Mouse (Mus musculus) C2C12 (cell line): ENCODE measurements around the gene Slc41a2. TPM values are rescaled to one million over a fixed set of nuclear protein-coding genes. Genes with fewer than 3 reads are reported as not detected.
"Not testable (repeated sequence)": the region's sequence is repeated elsewhere in the genome, so short reads cannot be mapped to it uniquely, and the experiment has no call there.

ENCODE experiments used
- H3K27me3 ChIP-seq: one replicate; pipeline ENCODE4 v1.6.1; 2011; ENCODE audit not compliant: control insufficient read depth, insufficient read depth, insufficient read length
- H3K36me3 ChIP-seq: one replicate; pipeline ENCODE4 v1.6.1; 2011; ENCODE audit not compliant: control insufficient read depth, insufficient read depth
- H3K4me3 ChIP-seq: one replicate; pipeline ENCODE4 v1.5.1; 2011; ENCODE audit warnings: mild to moderate bottlenecking, control low read depth; ENCODE audit not compliant: poor library complexity, insufficient read depth, severe bottlenecking
- H3K79me2 ChIP-seq: one replicate; pipeline ENCODE4 v1.6.1; 2011; ENCODE audit not compliant: control insufficient read depth, insufficient read depth
- H3K79me3 ChIP-seq: one replicate; pipeline ENCODE4 v1.6.1; 2011; ENCODE audit warnings: low read depth, control low read depth
- H3ac ChIP-seq: one replicate; pipeline ENCODE3; 2011; ENCODE audit warnings: low read depth; ENCODE audit not compliant: control insufficient read depth, insufficient read length
- CEBPB ChIP-seq: IDR thresholded peaks from one replicate; pipeline ENCODE4 v1.6.1; 2011; ENCODE audit warnings: low read depth, mild to moderate bottlenecking, control low read depth, moderate library complexity
- CTCF ChIP-seq: IDR thresholded peaks from one replicate; pipeline ENCODE4 v1.5.1; 2011; ENCODE audit not compliant: control insufficient read depth, insufficient read depth, insufficient read length
- FOSL1 ChIP-seq: IDR thresholded peaks from one replicate; pipeline ENCODE4 v1.8.0; 2011; ENCODE audit warnings: mild to moderate bottlenecking, low read length; ENCODE audit not compliant: poor library complexity, insufficient read depth, severe bottlenecking
- MAX ChIP-seq: IDR thresholded peaks from one replicate; pipeline ENCODE4 v1.6.1; 2011; ENCODE audit warnings: mild to moderate bottlenecking, control low read depth
- MYOD1 ChIP-seq: IDR thresholded peaks from one replicate; pipeline ENCODE4 v1.6.1; 2011; ENCODE audit warnings: low read depth; ENCODE audit not compliant: control insufficient read depth, insufficient read length
- MYOG ChIP-seq: IDR thresholded peaks from one replicate; pipeline ENCODE4 v1.6.1; 2011; ENCODE audit not compliant: control insufficient read depth, insufficient read length; ENCODE audit errors: extremely low read depth
- USF1 ChIP-seq: IDR thresholded peaks from one replicate; pipeline ENCODE4 v1.6.1; 2011; ENCODE audit warnings: low read depth, mild to moderate bottlenecking, control low read depth, moderate library complexity
- polyA plus RNA-seq: library from polyadenylated mRNA; unstranded; fragments of >200 nt; fragmentation: generic; extraction: Trizol; gene quantifications from one replicate; pipeline ENCODE4 v1.2.1, GENCODE M21; 2012; ENCODE audit warnings: missing spikeins

Gene Slc41a2
- polyA plus RNA-seq, 1 experiment, result 6.5 TPM

GRCm38 (mm10) chr10:83356416-83356815 lies 18.7 kb upstream of the Slc41a2 start:
- TF ChIP-seq MYOD1 (no peak), USF1 (no peak), MYOG (no peak), CEBPB (no peak), MAX (no peak), FOSL1 (no peak), CTCF (no peak)
- no peaks in the 10 kb centered on the region for H3K36me3 ChIP-seq
- H3K27me3 ChIP-seq, result no peaks in the 10 kb centered on the region
- no peak overlapping the region for H3ac ChIP-seq
- H3K79me2 ChIP-seq, result peaks cover 15% of the 10 kb centered on the region
- H3K4me3 ChIP-seq, result no peak overlapping the region
- peaks cover 13% of the 10 kb centered on the region for H3K79me3 ChIP-seq

- Histone ChIP-seq H3ac (no peak overlapping the region), H3K4me3 (no peak overlapping the region), H3K79me3 (no peaks in the 10 kb centered on the region), H3K27me3 (no peaks in the 10 kb centered on the region), H3K79me2 (no peaks in the 10 kb centered on the region), H3K36me3 (no peaks in the 10 kb centered on the region)
- TF ChIP-seq CTCF, result no peak
- TF ChIP-seq MAX, result no peak
- TF ChIP-seq USF1, result no peak
- TF ChIP-seq MYOG, result no peak
- no peak for TF ChIP-seq FOSL1
- TF ChIP-seq MYOD1, result no peak
- TF ChIP-seq CEBPB, result no peak
These were observed 16.6 kb upstream of the Slc41a2 start for GRCm38 (mm10) chr10:83354333-83354719.

GRCm38 (mm10) chr10:83353680-83354332 lies 16.1 kb upstream of the Slc41a2 start:
- TF ChIP-seq CTCF (no peak), MYOD1 (no peak), USF1 (no peak), MAX (no peak), CEBPB (no peak), MYOG (no peak), FOSL1 (no peak)
- Histone ChIP-seq H3K79me2 (no peaks in the 10 kb centered on the region), H3K79me3 (no peaks in the 10 kb centered on the region), H3K36me3 (no peaks in the 10 kb centered on the region), H3ac (peak overlapping the region; percentile 35), H3K27me3 (no peaks in the 10 kb centered on the region), H3K4me3 (no peak overlapping the region)

GRCm38 (mm10) chr10:83351779-83352178 lies 14.1 kb upstream of the Slc41a2 start:
- H3ac ChIP-seq, H3K79me2 ChIP-seq, H3K27me3 ChIP-seq, H3K79me3 ChIP-seq, H3K4me3 ChIP-seq, H3K36me3 ChIP-seq: not testable (repeated sequence)

- no peaks in the 10 kb centered on the region for H3K27me3 ChIP-seq
- no peak overlapping the region for H3K4me3 ChIP-seq
- H3ac ChIP-seq, result no peak overlapping the region
- TF ChIP-seq USF1 (no peak), MAX (no peak), CEBPB (no peak), CTCF (no peak), MYOG (no peak), FOSL1 (no peak), MYOD1 (no peak)
- H3K79me2 ChIP-seq, result no peaks in the 10 kb centered on the region
- no peaks in the 10 kb centered on the region for H3K36me3 ChIP-seq
- H3K79me3 ChIP-seq, result no peaks in the 10 kb centered on the region
These were observed 13.0 kb upstream of the Slc41a2 start for GRCm38 (mm10) chr10:83350689-83351088.

- Histone ChIP-seq H3K27me3 (no peaks in the 10 kb centered on the region), H3K79me2 (no peaks in the 10 kb centered on the region), H3K36me3 (no peaks in the 10 kb centered on the region), H3K4me3 (no peak overlapping the region), H3K79me3 (no peaks in the 10 kb centered on the region), H3ac (no peak overlapping the region)
- TF ChIP-seq CTCF, result no peak
- no peak for TF ChIP-seq USF1
- no peak for TF ChIP-seq MAX
- no peak for TF ChIP-seq FOSL1
- TF ChIP-seq MYOG, result no peak
- no peak for TF ChIP-seq MYOD1
- no peak for TF ChIP-seq CEBPB
These were observed 9.8 kb upstream of the Slc41a2 start for GRCm38 (mm10) chr10:83347494-83347893.
